Mouse (Mus musculus) midbrain, postnatal 0 days (tissue): ENCODE measurements around the gene Ebp. TPM values are rescaled to one million over a fixed set of nuclear protein-coding genes. Genes with fewer than 3 reads are reported as not detected.

Experiments used
- ATAC-seq: fragments of 200-750 bp; cut with Nextera tagmentation; 2 replicates; pipeline ENCODE4 v1.8.0; 2017; ENCODE audit warnings: moderate number of reproducible peaks, mild to moderate bottlenecking, moderate TSS enrichment, moderate library complexity; ENCODE audit not compliant: low FRiP score
- DNase-seq: peaks from one replicate; pipeline ENCODE4 v3.0.0-alpha.2; 2015; ENCODE audit warnings: low spot score
- H3K27ac ChIP-seq: fragments of 300-500 bp; sonication (generic); 2 replicates; pipeline ENCODE4 v1.5.1; 2014; ENCODE audit warnings: low read depth, mild to moderate bottlenecking, low read length, mixed read lengths
- H3K27me3 ChIP-seq: fragments of 300-500 bp; sonication (generic); 2 replicates; pipeline ENCODE4 v1.6.1; 2014; ENCODE audit warnings: low read length, control low read depth, mixed read lengths; ENCODE audit not compliant: insufficient read depth
- H3K36me3 ChIP-seq: fragments of 300-500 bp; sonication (generic); 2 replicates; pipeline ENCODE4 v1.6.1; 2014; ENCODE audit warnings: low read length, control low read depth, mixed read lengths; ENCODE audit not compliant: insufficient read depth
- H3K4me1 ChIP-seq: fragments of 300-500 bp; sonication (generic); 2 replicates; pipeline ENCODE4 v1.6.1; 2014; ENCODE audit warnings: mild to moderate bottlenecking, control low read depth, antibody characterized with exemption, low read length, mixed read lengths; ENCODE audit not compliant: insufficient read depth
- H3K4me2 ChIP-seq: fragments of 300-500 bp; sonication (generic); 2 replicates; pipeline ENCODE4 v1.6.1; 2014; ENCODE audit warnings: low read depth, mild to moderate bottlenecking, low read length, mixed read lengths; ENCODE audit not compliant: poor library complexity, severe bottlenecking
- H3K4me3 ChIP-seq: fragments of 300-500 bp; sonication (generic); 2 replicates; pipeline ENCODE4 v1.5.1; 2014; ENCODE audit warnings: low read depth, mild to moderate bottlenecking, low read length, moderate library complexity
- H3K9ac ChIP-seq: fragments of 300-500 bp; sonication (generic); replicated peaks from 2 replicates; pipeline ENCODE4 v1.6.1; 2014; ENCODE audit warnings: mild to moderate bottlenecking, low read length, moderate library complexity, mixed read lengths; ENCODE audit not compliant: poor library complexity, severe bottlenecking
- H3K9me3 ChIP-seq: fragments of 300-500 bp; sonication (generic); 2 replicates; pipeline ENCODE4 v1.6.1; 2016; ENCODE audit warnings: low read length, control low read depth
- CTCF ChIP-seq: IDR thresholded peaks from 2 replicates; pipeline ENCODE4 v1.5.1; 2016; ENCODE audit warnings: antibody characterized with exemption, mild to moderate bottlenecking
- WGBS: fragments of 180-500 bp; shearing (Covaris S2); extraction: QIAGEN DNeasy Blood & Tissue Kit; methylation state at CpG from one replicate; pipeline ENCODE4 v1.1.7; 2014; 5-methylcytosine and 5-hydroxymethylcytosine counted together
- polyA plus RNA-seq: library from polyadenylated mRNA; unstranded; fragments of >200 nt; fragmentation: Nextera tagmentation; extraction: Ambion mirVana; gene quantifications from 2 replicates; pipeline ENCODE4 v1.2.1, GENCODE M21; 2015
- total RNA-seq: library from RNA; depleted of rRNA; stranded (reverse); fragments of >200 nt; gene quantifications from 2 replicates; pipeline ENCODE4 v1.2.3, GENCODE M21; 2014; rRNA removed

Gene Ebp
- 24.7 and 26.6 TPM in 2 replicates for total RNA-seq
- polyA plus RNA-seq, result 22.9 and 26.9 TPM in 2 replicates

DNA sequence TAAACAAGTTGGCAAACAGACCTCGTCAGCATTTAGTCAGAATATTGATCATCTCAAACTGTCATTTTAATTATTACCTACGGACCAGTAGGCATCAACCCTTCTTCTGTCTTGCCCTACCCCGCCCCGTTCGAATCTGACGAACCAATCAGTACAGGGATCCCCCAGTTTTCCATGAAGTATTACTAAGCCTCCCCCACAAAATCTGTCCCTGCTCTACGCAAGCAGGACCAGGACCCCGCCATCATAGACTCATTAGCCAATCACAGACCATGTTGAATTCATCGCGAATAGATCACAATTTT lies at the start of gene Ebp:
Ebp (minus strand) TSS at position 94 of the 305 bp plus-strand sequence.
- Histone ChIP-seq H3K27ac (peak within 1 kb of the TSS; percentile 59), H3K9ac (peak within 1 kb of the TSS; percentile 44), H3K9me3 (no peaks in the 10 kb centered on the region), H3K4me1 (no peaks in the 10 kb centered on the region), H3K27me3 (no peaks in the 10 kb centered on the region), H3K4me3 (peak within 1 kb of the TSS; percentile 46), H3K36me3 (no peaks in the 10 kb centered on the region), H3K4me2 (peak within 1 kb of the TSS; percentile 51)
- no peak for TF ChIP-seq CTCF
- ATAC-seq (peak; percentile 59), DNase-seq (peak; percentile 55)
- WGBS, result 32% methylated on average over 10 of the region's 10 CpGs

- Histone ChIP-seq H3K4me3 (no peak overlapping the region), H3K4me1 (no peaks in the 10 kb centered on the region), H3K27ac (no peak overlapping the region), H3K36me3 (no peaks in the 10 kb centered on the region), H3K27me3 (no peaks in the 10 kb centered on the region), H3K9ac (no peak overlapping the region), H3K4me2 (no peak overlapping the region), H3K9me3 (0 out of 2 replicates have a peak, but pooled peaks cover 4% of the 10 kb centered on the region)
- 67% methylated on average over 13 of the region's 13 CpGs for WGBS
- no peak for DNase-seq
- TF ChIP-seq CTCF, result no peak
- no peak for ATAC-seq
These were observed 45.6 kb upstream of the Ebp start for GRCm38 (mm10) chrX:8238804-8239395.

DNA sequence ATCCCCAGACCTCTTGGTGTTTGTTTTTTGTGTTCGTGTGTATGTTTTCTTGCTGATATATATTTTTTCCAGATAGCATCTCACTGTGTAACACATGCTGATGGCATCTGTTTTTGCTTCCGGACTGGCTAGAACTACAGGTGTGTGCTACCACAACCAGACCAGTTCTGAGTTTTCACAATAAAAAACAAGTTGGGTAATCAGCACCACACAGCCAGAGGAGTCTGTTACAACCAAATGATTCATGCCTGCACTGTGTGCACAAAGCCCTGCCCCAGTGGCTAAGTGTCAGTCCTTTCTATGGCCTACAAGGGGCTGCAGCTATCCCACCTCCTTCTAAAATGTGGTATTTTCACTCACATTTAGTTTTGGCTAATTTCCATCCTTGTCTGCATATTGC lies 43.4 kb upstream of the Ebp start:
- H3K27me3 ChIP-seq, result no peaks in the 10 kb centered on the region
- 68% methylated on average over 2 of the region's 2 CpGs for WGBS

GRCm38 (mm10) chrX:8233602-8234001 lies 40.3 kb upstream of the Ebp start:
- 0 out of 2 replicates have a peak, but pooled peaks cover 4% of the 10 kb centered on the region for H3K9me3 ChIP-seq
- no peak for TF ChIP-seq CTCF
- no peaks in the 10 kb centered on the region for H3K27me3 ChIP-seq
- no peak overlapping the region for H3K9ac ChIP-seq
- WGBS, result 81% methylated on average over 3 of the region's 3 CpGs
- DNase-seq, result no peak
- ATAC-seq, result no peak
- no peak overlapping the region for H3K27ac ChIP-seq
- no peak overlapping the region for H3K4me2 ChIP-seq
- no peaks in the 10 kb centered on the region for H3K36me3 ChIP-seq
- no peak overlapping the region for H3K4me3 ChIP-seq
- H3K4me1 ChIP-seq, result no peaks in the 10 kb centered on the region

More for the DNA sequence above, 43.4 kb upstream of the Ebp start:
- H3K27ac ChIP-seq, result no peak overlapping the region
- H3K4me3 ChIP-seq, result no peak overlapping the region
- no peak overlapping the region for H3K4me2 ChIP-seq
- H3K36me3 ChIP-seq, result no peaks in the 10 kb centered on the region
- ATAC-seq (no peak), DNase-seq (no peak)
- no peak overlapping the region for H3K9ac ChIP-seq
- no peak for TF ChIP-seq CTCF
- 0 out of 2 replicates have a peak, but pooled peaks cover 4% of the 10 kb centered on the region for H3K9me3 ChIP-seq
- H3K4me1 ChIP-seq, result no peaks in the 10 kb centered on the region

- Histone ChIP-seq H3K4me2 (no peak overlapping the region), H3K9ac (no peak overlapping the region), H3K4me1 (no peaks in the 10 kb centered on the region), H3K27me3 (no peaks in the 10 kb centered on the region), H3K4me3 (no peak overlapping the region), H3K9me3 (no peaks in the 10 kb centered on the region), H3K27ac (no peak overlapping the region), H3K36me3 (no peaks in the 10 kb centered on the region)
- ATAC-seq (no peak), DNase-seq (no peak)
- TF ChIP-seq CTCF, result no peak
- WGBS, result 69% methylated on average over 4 of the region's 4 CpGs
These were observed 37.0 kb upstream of the Ebp start for GRCm38 (mm10) chrX:8230272-8230671.

- no peak overlapping the region for H3K9ac ChIP-seq
- no peaks in the 10 kb centered on the region for H3K27me3 ChIP-seq
- H3K4me3 ChIP-seq, result no peak overlapping the region
- DNase-seq (no peak), ATAC-seq (no peak)
- no peaks in the 10 kb centered on the region for H3K4me1 ChIP-seq
- no peak overlapping the region for H3K27ac ChIP-seq
- H3K36me3 ChIP-seq, result no peaks in the 10 kb centered on the region
- H3K9me3 ChIP-seq, result no peaks in the 10 kb centered on the region
- no peak for TF ChIP-seq CTCF
- no peak overlapping the region for H3K4me2 ChIP-seq
- WGBS, result 90% methylated on average over 7 of the region's 7 CpGs
These were observed 30.2 kb upstream of the Ebp start for GRCm38 (mm10) chrX:8223473-8223872.
